Mouse (Mus musculus) bone marrow macrophage, adult 2 months (primary cell): ENCODE measurements around the gene Gja8. TPM values are rescaled to one million over a fixed set of nuclear protein-coding genes. Genes with fewer than 3 reads are reported as not detected.

Source experiments
- H3K27ac ChIP-seq: 2 replicates; pipeline ENCODE4 v1.5.1; 2012; ENCODE audit warnings: low read depth, low read length; ENCODE audit not compliant: insufficient read depth
- H3K4me1 ChIP-seq: 2 replicates; pipeline ENCODE4 v1.6.1; 2012; ENCODE audit warnings: low read length; ENCODE audit not compliant: control insufficient read depth, insufficient read depth
- H3K4me3 ChIP-seq: 2 replicates; pipeline ENCODE4 v1.5.1; 2012; ENCODE audit warnings: mild to moderate bottlenecking, low read length, moderate library complexity; ENCODE audit not compliant: insufficient read depth
- CTCF ChIP-seq: IDR thresholded peaks from 2 replicates; pipeline ENCODE4 v1.5.1; 2012; ENCODE audit warnings: low read depth, mild to moderate bottlenecking, low read length, moderate library complexity
- POLR2A ChIP-seq: IDR thresholded peaks from 2 replicates; pipeline ENCODE4 v1.6.1; 2012; ENCODE audit warnings: mild to moderate bottlenecking, low read depth, low read length, borderline replicate concordance
- polyA plus RNA-seq: library from polyadenylated mRNA; stranded (reverse); fragments of >200 nt; gene quantifications from 2 replicates; pipeline ENCODE4 v1.2.4, GENCODE M21; 2012; ENCODE audit not compliant: missing spikeins, insufficient read depth, insufficient read length

The Gja8 gene
- polyA plus RNA-seq = not detected in 2 replicates

DNA sequence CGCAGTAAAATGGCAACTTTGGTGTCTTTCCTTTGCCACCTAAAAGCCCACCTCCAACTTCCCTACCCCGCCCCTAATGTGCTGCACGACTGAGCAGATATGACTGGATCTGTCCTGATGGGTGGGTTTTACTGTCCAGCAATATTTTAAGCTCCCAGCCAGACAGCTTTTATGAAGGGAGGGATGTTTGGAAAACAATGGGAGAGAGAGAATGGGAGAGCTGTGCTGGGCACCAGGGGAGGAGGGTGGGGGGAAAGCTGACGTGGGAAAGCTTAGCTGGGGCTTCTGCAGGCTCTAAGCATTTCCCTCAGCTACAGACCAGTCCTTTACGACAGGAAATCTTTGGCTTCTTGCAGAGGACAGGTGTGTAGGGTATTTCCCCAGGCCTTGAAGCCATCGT, at the start of gene Gja8:
Gene Gja8 (minus strand): TSS at position 101 of the 400 bp plus-strand sequence.
- TF ChIP-seq POLR2A (no peak), CTCF (no peak)
- Histone ChIP-seq H3K27ac (no peak within 1 kb of the TSS), H3K4me1 (no peaks in the 10 kb centered on the region), H3K4me3 (no peak within 1 kb of the TSS)

DNA sequence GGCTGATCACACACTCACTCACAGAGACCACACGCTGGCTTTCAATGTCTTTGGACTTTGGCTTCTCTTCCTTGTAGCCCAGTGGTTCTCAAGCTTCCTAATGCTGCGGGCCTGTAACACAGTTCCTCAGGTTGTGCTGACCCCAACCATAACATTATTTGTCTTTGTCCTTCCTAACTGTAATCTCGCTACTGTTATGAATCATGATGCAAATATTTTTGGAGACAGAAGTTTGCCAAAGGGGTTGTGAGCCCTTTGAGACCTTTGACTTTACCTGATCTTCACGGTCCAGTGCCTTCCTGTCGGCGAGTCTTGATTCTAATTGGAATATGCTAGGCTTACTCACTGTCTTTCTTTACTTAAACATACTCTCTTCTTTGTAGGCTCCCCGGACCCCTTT, 48.6 kb upstream of the Gja8 start:
- no peak overlapping the region for H3K4me3 ChIP-seq
- no peaks in the 10 kb centered on the region for H3K4me1 ChIP-seq
- no peak overlapping the region for H3K27ac ChIP-seq
- TF ChIP-seq CTCF (no peak), POLR2A (no peak)

DNA sequence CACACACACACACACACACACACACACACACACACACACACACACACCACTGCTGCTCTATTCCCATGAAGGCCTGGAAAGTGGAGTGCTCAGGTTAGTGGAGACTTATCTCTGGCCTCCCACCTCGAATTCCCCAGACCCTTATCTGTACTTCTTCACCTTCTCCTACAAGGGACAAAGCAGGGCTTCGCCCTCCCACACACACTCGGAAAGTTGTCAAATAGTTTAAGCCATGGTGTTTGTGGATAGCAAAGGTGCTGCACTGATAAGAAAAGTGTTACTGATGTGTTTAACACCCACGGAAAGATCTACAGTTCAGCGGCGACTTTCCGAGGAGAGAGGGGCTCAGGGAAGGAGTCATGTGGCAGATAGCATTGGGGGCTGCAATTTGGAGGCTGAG, 45.2 kb upstream of the Gja8 start:
- no peak overlapping the region for H3K4me3 ChIP-seq
- H3K4me1 ChIP-seq = no peaks in the 10 kb centered on the region
- TF ChIP-seq POLR2A (no peak), CTCF (no peak)
- H3K27ac ChIP-seq = no peak overlapping the region

DNA sequence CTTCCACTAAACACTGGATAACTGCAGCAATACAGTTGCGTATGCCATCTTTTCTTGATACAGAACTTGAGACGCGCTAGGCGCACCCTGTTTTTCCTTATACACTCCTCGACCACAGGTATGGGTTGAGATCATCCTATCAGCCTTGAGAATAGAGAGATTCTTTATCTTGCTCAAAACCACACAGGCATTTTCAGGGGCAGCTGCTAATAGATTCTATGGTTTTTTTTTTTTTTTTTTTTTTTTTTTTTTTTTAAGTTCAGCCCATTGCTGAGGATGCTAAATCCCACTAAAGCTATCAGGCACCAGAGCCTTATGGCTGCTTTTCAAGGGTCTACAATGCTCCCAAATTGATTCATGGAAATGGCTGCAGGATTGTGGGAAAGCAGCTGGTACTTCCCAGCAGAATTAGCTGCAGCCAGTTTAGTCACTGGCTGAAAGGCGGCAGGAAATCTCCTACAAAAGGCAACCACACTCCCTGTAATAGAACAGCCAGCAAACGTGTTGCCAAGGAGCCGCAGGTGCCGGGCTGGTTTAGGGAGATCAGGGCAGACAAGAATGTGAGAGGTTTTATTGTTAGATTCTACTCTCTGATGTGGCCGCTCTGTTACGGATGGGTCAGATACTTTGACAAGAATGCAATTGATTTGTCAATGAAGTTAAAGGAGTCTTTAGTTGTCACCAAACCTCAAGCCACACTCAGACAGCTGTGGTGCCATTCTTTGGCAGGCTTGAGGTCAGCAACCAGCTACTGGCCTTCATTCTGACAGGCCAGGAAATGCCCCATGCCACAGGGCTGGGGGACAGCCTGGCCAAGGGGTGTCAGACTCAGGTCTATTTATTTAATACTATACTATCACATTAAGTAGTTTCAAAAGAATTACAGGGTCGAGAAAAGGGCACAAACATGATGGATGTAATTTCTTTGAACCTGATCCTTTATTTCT, 37.5 kb upstream of the Gja8 start:
- TF ChIP-seq POLR2A = no peak
- no peak for TF ChIP-seq CTCF
- Histone ChIP-seq H3K27ac (no peak overlapping the region), H3K4me3 (no peak overlapping the region), H3K4me1 (no peaks in the 10 kb centered on the region)

DNA sequence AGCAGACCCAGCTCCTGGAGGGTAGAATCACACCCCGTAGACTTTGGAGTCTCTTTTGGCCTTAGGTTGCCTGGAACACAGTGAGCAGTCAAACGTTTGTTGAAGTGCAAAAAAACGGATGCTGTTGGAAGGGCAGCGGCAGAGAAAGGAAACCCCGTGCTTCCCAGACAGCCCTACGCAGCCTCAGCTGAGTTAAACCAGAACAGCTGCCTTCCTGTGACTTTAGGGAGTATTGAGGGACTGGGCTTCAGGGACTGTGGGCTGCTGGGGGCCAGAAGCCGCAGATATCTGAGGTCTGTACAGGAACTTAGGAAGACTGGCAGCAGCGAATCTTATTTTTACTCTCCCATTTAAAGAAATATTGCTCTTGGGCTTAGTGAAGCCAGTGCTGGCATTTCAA, 34.8 kb upstream of the Gja8 start:
- Histone ChIP-seq H3K4me3 (no peak overlapping the region), H3K4me1 (no peaks in the 10 kb centered on the region), H3K27ac (no peak overlapping the region)
- TF ChIP-seq POLR2A (no peak), CTCF (no peak)

DNA sequence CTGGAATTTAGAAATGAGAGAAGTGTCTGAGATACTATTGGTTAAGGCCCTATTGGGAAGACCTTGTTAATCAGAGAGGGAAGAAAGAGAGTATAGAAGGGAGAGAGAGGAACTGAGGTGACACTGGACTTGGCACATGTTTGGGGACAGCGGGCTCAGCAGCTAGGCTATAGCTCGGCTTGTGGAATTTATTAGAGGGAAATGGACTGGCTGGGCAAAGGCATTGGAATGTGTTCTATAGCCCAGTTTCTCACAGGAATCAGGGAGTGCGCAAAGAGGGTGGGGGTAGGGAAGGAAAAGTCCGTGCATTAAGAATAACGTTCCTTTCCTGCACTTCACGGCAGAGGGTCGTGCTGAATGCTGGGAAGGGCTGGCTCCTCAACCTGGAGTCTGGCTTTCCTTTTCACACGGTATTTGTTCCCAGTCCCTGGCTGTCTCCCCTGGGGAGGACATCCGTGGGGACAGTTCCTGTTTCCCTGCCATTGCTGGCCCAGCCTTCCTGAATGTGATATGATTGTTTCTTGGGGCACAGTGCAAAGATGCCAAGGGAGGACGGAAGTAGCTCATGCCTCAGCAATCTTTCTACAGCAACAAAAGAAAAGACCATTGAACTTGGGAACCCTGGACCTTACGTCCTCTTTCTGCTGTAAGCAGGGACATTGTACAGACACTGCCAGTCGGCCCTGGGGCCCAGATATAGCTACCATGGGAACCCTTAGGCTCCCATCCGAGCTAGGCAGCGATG, 27.8 kb upstream of the Gja8 start:
- Histone ChIP-seq H3K4me1 (no peaks in the 10 kb centered on the region), H3K4me3 (no peak overlapping the region), H3K27ac (no peak overlapping the region)
- TF ChIP-seq CTCF (no peak), POLR2A (no peak)

DNA sequence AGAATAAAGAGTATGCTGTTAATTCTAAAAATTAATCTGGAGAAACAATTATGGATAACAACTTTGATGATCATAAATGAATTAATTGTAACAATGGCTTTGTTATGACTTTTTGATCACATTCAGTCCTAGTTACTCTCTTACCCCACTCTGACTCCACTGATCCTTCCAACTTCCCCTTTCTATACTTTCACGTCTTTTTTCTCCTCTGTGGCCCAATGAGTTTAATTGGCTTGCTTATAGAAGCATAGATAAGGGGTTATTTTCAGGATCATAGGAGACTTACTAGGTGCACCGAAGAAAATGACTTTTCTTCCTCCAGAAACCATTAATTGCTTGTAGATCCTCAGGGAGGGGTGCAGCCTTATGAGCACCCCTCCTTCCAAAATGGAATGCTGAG, 16.9 kb upstream of the Gja8 start:
- Histone ChIP-seq H3K4me1 (no peaks in the 10 kb centered on the region), H3K4me3 (no peak overlapping the region), H3K27ac (no peak overlapping the region)
- TF ChIP-seq POLR2A = no peak
- no peak for TF ChIP-seq CTCF

DNA sequence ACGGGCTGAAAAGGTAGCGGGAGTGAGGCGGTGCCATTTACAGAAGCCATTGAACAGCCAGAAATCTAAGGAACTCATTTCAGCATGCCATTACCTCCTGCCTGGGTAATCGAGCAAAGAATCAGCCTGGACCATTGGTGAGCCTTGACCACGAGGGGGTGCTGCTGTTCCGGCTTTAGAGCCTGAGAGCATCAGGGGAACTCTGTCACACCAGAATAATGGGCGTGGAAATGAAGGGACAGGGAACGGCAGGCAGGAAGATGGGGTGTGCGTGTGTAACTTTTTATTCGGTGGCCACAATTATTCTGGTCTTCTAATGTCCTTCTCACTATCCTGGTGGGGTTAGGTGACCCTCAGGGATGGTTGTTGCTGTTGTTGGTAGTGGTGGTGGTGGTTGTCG, 12.9 kb upstream of the Gja8 start:
- Histone ChIP-seq H3K4me1 (no peaks in the 10 kb centered on the region), H3K27ac (no peak overlapping the region), H3K4me3 (no peak overlapping the region)
- TF ChIP-seq CTCF = peak; percentile 60
- TF ChIP-seq POLR2A = no peak

DNA sequence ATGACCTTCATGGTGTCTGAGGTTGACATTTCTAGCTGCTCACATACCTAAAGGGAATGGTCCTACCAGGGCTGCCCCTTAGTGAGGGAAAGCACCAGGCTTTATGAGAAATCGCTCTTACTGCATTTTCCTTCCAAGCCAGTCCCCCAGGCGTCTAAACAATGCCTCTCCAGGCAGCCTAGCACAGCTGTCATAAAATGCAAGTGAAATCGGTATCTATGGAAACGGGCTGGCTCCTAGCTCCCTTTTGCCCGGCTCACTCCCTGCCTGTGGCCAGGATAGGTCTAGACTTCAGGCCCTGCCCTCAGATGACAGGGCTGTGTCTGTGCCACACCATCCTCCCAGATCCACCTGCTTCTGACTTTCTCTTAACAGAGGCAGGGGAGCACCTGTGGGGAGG, 11.8 kb upstream of the Gja8 start:
- TF ChIP-seq CTCF (no peak), POLR2A (no peak)
- Histone ChIP-seq H3K4me3 (no peak overlapping the region), H3K27ac (no peak overlapping the region), H3K4me1 (no peaks in the 10 kb centered on the region)

DNA sequence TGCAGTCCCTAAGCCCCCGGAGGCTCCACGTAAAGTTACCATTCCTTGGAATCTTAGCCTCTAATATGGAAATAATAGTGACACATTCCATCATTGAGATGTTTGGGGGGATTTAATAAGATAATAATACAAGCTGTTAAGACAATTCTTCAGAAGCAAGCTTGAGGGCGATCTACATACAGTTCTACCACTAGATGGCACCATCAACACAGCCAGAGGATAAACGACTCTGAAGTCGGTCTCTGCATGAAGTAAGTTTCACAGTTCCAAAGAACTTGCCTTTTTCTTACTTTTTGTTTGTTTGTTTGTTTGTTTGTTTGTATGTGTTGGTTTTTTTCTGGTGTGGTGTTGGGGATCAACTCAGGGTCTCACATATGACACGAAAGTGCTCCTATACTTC, 10.4 kb upstream of the Gja8 start:
- TF ChIP-seq CTCF (no peak), POLR2A (no peak)
- Histone ChIP-seq H3K27ac (no peak overlapping the region), H3K4me1 (no peaks in the 10 kb centered on the region), H3K4me3 (no peak overlapping the region)
